Mouse (Mus musculus) left cerebral cortex, adult 8-10 months (tissue): Measurements from ENCODE around the gene Kcnj6. TPM values are rescaled to one million over a fixed set of nuclear protein-coding genes. Genes with fewer than 3 reads are reported as not detected.

Source experiments
- DNase-seq, 2 experiments: peaks; one replicate each; pipeline ENCODE4 v3.0.0; 2022; ENCODE audit warnings: low spot score in 2 of 2
- microRNA-seq, 2 experiments: library from miRNA; unstranded; fragments of <30 nt; microRNA quantifications; one replicate each; pipeline ENCODE4 v1.2.0; 2022
- total RNA-seq, 4 experiments: library from RNA; stranded (reverse); gene quantifications; 2 replicates each; pipeline ENCODE4 v1.2.4; 2022

Kcnj6 gene
- total RNA-seq, 4 experiments from 2014 or later, result 60.5 to 72.2 (median 66.7) TPM

GRCm38 (mm10) chr16:94720476-94721153 is 276.9 kb downstream of the Kcnj6 start:
- no peak for DNase-seq

GRCm38 (mm10) chr16:94719488-94719887 is 278.0 kb downstream of the Kcnj6 start:
- no peak for DNase-seq

- DNase-seq, result no peak
Measured at GRCm38 (mm10) chr16:94718919-94719318, 278.6 kb downstream of the Kcnj6 start.

DNA sequence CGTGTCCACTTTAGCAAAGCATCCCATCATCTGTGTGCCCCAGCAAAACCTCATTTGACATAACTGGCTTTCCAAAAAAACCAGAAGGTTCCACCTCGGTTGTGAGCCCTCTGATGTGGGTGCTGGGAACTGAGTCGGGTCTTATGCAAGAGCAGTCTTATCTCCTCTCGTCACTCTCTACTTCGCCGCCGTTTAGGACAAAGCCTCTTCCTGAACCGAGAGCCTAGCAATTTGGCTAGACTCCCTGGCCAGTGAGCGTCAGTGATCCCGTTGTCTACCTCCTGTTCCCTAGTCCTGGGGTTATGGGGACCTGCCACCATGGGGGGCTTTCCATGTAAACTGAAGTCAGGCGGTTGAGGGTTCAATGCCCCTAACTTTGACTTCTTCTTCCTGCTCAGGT is 280.4 kb downstream of the Kcnj6 start:
- DNase-seq, result no peak

DNA sequence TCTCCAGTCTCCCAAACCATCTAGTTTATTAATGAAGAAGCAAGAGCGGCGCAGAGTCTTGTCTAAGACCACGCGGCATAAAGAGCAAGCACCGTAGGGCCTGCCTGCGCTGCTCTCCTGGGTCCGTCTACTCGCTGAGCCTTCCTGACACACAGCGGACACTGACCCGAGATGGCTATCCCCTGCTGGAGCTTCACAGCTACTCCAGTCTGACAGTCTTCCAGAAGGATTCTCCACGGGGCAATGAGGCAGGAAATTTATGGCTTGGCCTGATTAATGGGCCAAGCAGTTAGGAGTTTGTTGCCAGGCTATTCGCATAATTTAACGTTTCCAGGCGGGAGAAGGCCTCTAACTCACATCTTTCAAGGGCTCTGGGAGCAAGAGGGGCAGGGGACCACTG is 283.0 kb downstream of the Kcnj6 start:
- no peak for DNase-seq

- peak; percentile 60 to 71 for DNase-seq
Measured at GRCm38 (mm10) chr16:94713480-94714094, 283.9 kb downstream of the Kcnj6 start.

- no peak for DNase-seq
Measured at GRCm38 (mm10) chr16:94701971-94702370, 295.5 kb downstream of the Kcnj6 start.

- DNase-seq, result no peak
Measured at GRCm38 (mm10) chr16:94701141-94701540, 296.4 kb downstream of the Kcnj6 start.

Small RNAs within 50 kb of the gene (microRNA-seq; reads per million reads assigned to microRNA genes)
- gene Gm22745, result 0 reads per million in 2 experiments
